Mouse (Mus musculus) ES-E14 (cell line): ENCODE results near the gene Osbpl11. TPM values are rescaled to one million over a fixed set of nuclear protein-coding genes. Genes with fewer than 3 reads are reported as not detected.

Source experiments
- DNase-seq: peaks from one replicate; pipeline ENCODE4 v3.0.0-alpha.2; 2013; ENCODE audit warnings: low read depth, low spot score
- H3K27ac ChIP-seq: 2 replicates; pipeline ENCODE4 v1.5.1; 2012; ENCODE audit warnings: low read depth, mild to moderate bottlenecking, low read length, moderate library complexity, mixed read lengths; ENCODE audit not compliant: poor library complexity, insufficient read depth, severe bottlenecking
- H3K36me3 ChIP-seq: 2 replicates; pipeline ENCODE4 v1.6.1; 2012; ENCODE audit warnings: mild to moderate bottlenecking, low read length, moderate library complexity, mixed read lengths; ENCODE audit not compliant: control insufficient read depth, poor library complexity, insufficient read depth, severe bottlenecking
- H3K4me1 ChIP-seq, 2 experiments: fragments of 150-350 bp in 1 of 2; sonication (generic) in 1 of 2; 2 replicates each; pipeline ENCODE4 v1.6.1; 2012; ENCODE audit warnings: low read length in 2 of 2, mild to moderate bottlenecking in 1 of 2, mixed read lengths in 1 of 2; ENCODE audit not compliant: control insufficient read depth in 2 of 2, insufficient read depth in 2 of 2, poor library complexity in 1 of 2
- H3K4me3 ChIP-seq, 2 experiments: fragments of 150-350 bp in 1 of 2; sonication (generic) in 1 of 2; 2 replicates each; pipeline ENCODE4 v1.5.1; 2012; ENCODE audit warnings: low read length in 2 of 2, low read depth in 1 of 2, mild to moderate bottlenecking in 1 of 2, mixed read lengths in 1 of 2; ENCODE audit not compliant: insufficient read depth in 1 of 2, poor library complexity in 1 of 2, severe bottlenecking in 1 of 2
- H3K9ac ChIP-seq: 2 replicates; pipeline ENCODE4 v1.6.1; 2012; ENCODE audit warnings: low read depth, mild to moderate bottlenecking, low read length, mixed read lengths; ENCODE audit not compliant: poor library complexity, insufficient read depth, severe bottlenecking
- H3K9me3 ChIP-seq: fragments of 150-350 bp; sonication (generic); 2 replicates; pipeline ENCODE4 v1.6.1; 2012; ENCODE audit warnings: low read depth, mild to moderate bottlenecking, low read length; ENCODE audit not compliant: control insufficient read depth, insufficient read depth
- CHD2 ChIP-seq: IDR thresholded peaks from 2 replicates; pipeline ENCODE4 v1.6.1; 2014; ENCODE audit warnings: mild to moderate bottlenecking, low read depth, low read length, inconsistent platforms
- HCFC1 ChIP-seq: IDR thresholded peaks from 2 replicates; pipeline ENCODE4 v1.6.1; 2012; ENCODE audit warnings: low read length, inconsistent platforms, borderline replicate concordance; ENCODE audit not compliant: insufficient read depth
- MAFK ChIP-seq: IDR thresholded peaks from 2 replicates; pipeline ENCODE4 v1.6.1; 2014; ENCODE audit warnings: mild to moderate bottlenecking, low read depth, low read length, inconsistent platforms; ENCODE audit not compliant: insufficient read depth
- ZC3H11A ChIP-seq: IDR thresholded peaks from 2 replicates; pipeline ENCODE4 v1.6.1; 2012; ENCODE audit warnings: low read depth, mild to moderate bottlenecking, inconsistent platforms, low read length, borderline replicate concordance
- ZNF384 ChIP-seq: IDR thresholded peaks from 2 replicates; pipeline ENCODE4 v1.6.1; 2012; ENCODE audit warnings: low read depth, low read length, inconsistent platforms
- in situ Hi-C, 2 experiments: fragments of 600-800 bp; cut with MboI; formaldehyde crosslinking; loops; one replicate each; pipeline ENCODE4 v1.15.1; 2025; ENCODE audit warnings: low sequenced_read_pairs in 2 of 2, inconsistent platforms in 1 of 2; ENCODE audit not compliant: unreplicated experiment in 2 of 2
- total RNA-seq: library from RNA; depleted of rRNA; stranded (reverse); fragments of 300-350 nt; gene quantifications from 2 replicates; pipeline ENCODE4 v1.2.3, GENCODE M21; 2012

The Osbpl11 gene
- total RNA-seq, 1 experiment = 15.6 TPM

DNA sequence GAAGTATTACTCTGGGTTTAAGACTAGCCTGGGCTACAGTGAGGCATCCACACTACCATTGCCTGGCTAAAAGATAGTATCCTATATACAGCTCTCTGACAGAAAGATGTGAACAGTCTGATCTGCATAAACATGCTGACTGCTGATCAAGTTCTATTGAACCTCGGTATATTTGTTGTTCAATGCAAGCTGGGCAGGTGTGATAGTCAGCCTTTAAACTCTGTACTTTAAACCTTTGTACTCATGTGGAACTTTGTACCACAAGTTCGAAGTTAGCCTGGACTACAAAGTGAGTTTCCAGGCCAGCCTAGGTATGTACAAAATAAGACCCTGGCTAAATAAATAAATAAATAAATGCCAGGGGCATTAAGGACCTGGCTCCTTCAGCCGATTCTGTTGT is 37.6 kb downstream of the Osbpl11 start:
- Histone ChIP-seq H3K36me3 (peaks cover 7% of the 10 kb centered on the region), H3K9me3 (no peaks in the 10 kb centered on the region), H3K4me3 (no peak overlapping the region), H3K4me1 (no peaks in the 10 kb centered on the region), H3K27ac (no peak overlapping the region), H3K9ac (no peak overlapping the region)
- TF ChIP-seq ZC3H11A (no peak), HCFC1 (no peak), CHD2 (no peak), MAFK (no peak), ZNF384 (no peak)
- in situ Hi-C loops = no loop called here
- DNase-seq = no peak

DNA sequence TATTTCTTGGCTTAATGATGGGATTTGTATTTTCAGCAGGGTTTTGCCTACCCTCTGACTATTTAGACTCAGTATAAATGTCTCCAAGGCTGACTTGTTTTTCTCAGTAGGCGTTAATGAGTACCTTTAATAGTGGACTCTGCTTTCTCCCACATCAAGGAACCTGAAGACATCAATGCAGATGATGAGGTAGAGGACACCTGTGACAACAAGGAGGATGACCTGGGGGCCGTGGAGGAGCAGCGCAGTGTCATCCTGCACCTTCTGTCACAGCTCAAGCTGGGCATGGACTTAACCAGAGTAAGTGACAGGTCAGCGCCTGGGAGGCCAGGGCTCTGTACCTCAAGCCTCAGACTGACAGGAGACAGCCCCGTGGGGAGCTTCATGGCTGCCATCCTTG is 39.5 kb downstream of the Osbpl11 start:
- DNase-seq = no peak
- TF ChIP-seq MAFK (no peak), ZNF384 (no peak), ZC3H11A (no peak), HCFC1 (no peak), CHD2 (no peak)
- in situ Hi-C loops = no loop called here
- no peaks in the 10 kb centered on the region for H3K4me1 ChIP-seq
- H3K9ac ChIP-seq = no peak overlapping the region
- H3K36me3 ChIP-seq = peaks cover 7% of the 10 kb centered on the region
- H3K4me3 ChIP-seq = no peak overlapping the region
- H3K27ac ChIP-seq = no peak overlapping the region
- H3K9me3 ChIP-seq = no peaks in the 10 kb centered on the region

DNA sequence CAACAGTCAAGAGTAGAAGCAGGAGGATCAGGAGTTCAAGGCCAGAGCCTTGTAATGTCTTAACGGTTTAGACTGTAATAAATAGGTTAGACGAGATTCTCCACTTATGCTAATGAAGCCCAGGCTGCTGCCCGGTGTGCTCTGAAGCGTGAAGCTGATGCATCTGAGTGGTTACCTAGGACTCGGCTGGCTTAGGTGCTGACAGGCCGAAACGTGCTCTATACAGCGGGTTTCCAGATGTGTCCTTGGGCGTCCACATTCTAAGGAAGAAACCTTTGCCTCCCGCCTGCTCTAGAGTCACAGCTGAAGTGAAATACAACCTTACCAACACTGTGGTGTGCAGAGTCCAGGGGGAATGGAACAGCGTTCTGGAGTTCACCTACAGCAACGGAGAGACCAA is 49.3 kb downstream of the Osbpl11 start:
- H3K36me3 ChIP-seq = no peaks in the 10 kb centered on the region; the same call in 1 of the 2 replicates
- in situ Hi-C loops = no loop called here

DNA sequence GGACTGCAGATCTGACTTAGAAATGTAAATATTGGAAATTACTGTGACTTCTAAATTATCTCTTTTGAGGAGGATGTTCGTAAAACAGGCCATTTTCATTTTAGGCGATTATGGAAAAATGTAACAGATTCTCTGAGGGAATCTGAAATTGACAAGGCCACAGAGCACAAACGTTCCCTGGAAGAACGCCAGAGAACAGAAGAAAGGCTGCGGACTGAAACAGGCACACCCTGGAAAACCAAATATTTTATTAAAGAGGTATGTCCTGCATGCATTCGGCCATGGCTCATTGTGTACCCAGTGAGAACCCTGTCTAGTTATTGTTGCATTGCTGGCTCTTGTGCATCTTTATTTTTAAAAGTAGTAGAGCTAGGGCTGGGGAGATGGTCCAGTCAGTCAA is 51.3 kb downstream of the Osbpl11 start:
- no peak overlapping the region for H3K9ac ChIP-seq
- H3K36me3 ChIP-seq = peaks cover 3% of the 10 kb centered on the region; the same call in 1 of the 2 replicates
- TF ChIP-seq ZNF384 (no peak), HCFC1 (no peak), MAFK (no peak), CHD2 (no peak), ZC3H11A (no peak)
- DNase-seq = no peak
- in situ Hi-C loops = no loop called here
- H3K4me3 ChIP-seq = no peak overlapping the region
- no peak overlapping the region for H3K27ac ChIP-seq
- no peaks in the 10 kb centered on the region for H3K9me3 ChIP-seq
- H3K4me1 ChIP-seq = no peaks in the 10 kb centered on the region

More for the DNA sequence above, 49.3 kb downstream of the Osbpl11 start:
- TF ChIP-seq ZNF384 (no peak), MAFK (no peak), HCFC1 (no peak), CHD2 (no peak), ZC3H11A (no peak)
- Histone ChIP-seq H3K4me1 (no peaks in the 10 kb centered on the region), H3K27ac (no peak overlapping the region), H3K9me3 (no peaks in the 10 kb centered on the region), H3K4me3 (no peak overlapping the region), H3K9ac (no peak overlapping the region)
- DNase-seq = no peak

DNA sequence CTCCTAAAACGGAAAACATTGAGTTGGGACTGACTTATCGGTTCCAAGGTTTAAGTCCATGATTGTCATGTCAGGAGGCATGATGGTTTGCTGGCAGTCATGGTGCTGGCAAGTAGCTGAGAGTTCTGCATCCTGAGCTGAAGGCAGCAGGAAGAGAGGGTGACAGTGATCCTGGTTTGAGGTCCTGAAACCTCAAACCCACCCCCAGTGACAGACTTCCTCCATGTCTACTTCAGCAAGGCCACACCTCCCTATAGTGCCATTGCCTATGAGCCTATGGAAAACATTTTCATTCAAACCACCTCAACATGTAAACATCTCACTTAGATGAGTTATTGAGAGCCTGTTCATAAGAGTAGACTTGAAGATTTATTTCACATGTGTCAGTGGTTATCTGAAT is 54.4 kb downstream of the Osbpl11 start:
- Histone ChIP-seq H3K9me3 (no peaks in the 10 kb centered on the region), H3K4me1 (peaks cover 0 to 2% of the 10 kb centered on the region in 2 experiments; a peak in 1 of 4 replicates), H3K4me3 (no peak overlapping the region), H3K36me3 (peaks cover 7% of the 10 kb centered on the region; the same call in 1 of the 2 replicates), H3K27ac (no peak overlapping the region), H3K9ac (no peak overlapping the region)
- in situ Hi-C loops = no loop called here
- no peak for TF ChIP-seq ZNF384
- DNase-seq = no peak
